Mouse (Mus musculus): ENCODE results near the gene Ndufb8. TPM values are rescaled to one million over a fixed set of nuclear protein-coding genes. Genes with fewer than 3 reads are reported as not detected.

Gene Ndufb8
- polyA plus RNA-seq, 1 experiment from 2014 or later, result 654 TPM

- Histone ChIP-seq H3K27ac (replicated peaks) (no peak overlapping the region), H3K4me3 (no peak overlapping the region), H3K9ac (no peak overlapping the region), H3K4me1 (replicated peaks) (peaks cover 29% of the 10 kb centered on the region), H3K36me3 (no peaks in the 10 kb centered on the region), H3K9me3 (no peaks in the 10 kb centered on the region), H3K4me2 (no peak overlapping the region), H3K27me3 (peaks cover 49% of the 10 kb centered on the region)
- no peak for ATAC-seq (ENCODE audit: low read depth)
- WGBS, result 12% methylated on average over 7 of the region's 7 CpGs
Observed at GRCm38 (mm10) chr19:44519152-44519551, 36.1 kb downstream of the Ndufb8 start.

DNA sequence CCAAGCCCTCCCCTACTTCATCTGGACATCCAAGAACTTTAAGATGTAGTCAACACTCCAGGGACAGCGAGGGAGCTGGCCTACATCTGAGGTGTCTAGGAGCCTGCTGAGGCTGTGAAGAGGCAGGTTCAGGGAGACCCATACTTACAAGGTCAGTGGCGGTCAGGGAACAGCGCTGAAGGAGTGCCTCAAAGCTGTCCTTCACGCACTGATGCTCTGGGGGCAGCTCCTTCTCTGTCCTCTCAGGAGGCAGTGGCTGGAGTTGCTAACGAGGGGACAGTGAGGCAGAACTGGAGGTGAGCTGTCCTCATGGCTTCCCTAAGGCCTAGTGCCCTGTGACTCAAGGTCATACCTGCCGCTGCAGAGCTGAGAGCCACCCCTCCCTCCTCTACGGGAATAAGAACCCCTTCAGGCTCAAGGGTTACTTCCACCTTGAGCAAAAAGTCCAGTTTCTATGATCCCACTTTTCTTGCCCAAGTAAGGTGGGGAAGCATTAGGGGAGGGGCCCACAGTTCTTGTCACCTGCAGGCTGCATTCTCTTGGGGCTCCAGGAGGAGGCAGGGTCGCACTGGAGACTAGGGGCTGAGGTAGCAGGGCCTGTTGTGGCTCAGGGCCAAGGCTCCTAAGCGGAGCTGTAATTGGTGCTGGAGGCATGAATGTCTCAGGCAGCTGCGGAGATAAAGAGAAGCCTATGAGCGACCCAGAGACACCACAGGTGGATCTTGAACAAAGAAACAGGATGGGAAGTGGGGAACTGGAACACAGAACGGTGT is 37.1 kb downstream of the Ndufb8 start:
- H3K4me3 ChIP-seq, result no peak overlapping the region
- H3K27me3 ChIP-seq, result peaks cover 59% of the 10 kb centered on the region
- peaks cover 38% of the 10 kb centered on the region for H3K4me1 ChIP-seq (replicated peaks)
- no peaks in the 10 kb centered on the region for H3K9me3 ChIP-seq
- H3K4me2 ChIP-seq, result no peak overlapping the region
- no peaks in the 10 kb centered on the region for H3K36me3 ChIP-seq
- no peak for ATAC-seq (ENCODE audit: low read depth)
- WGBS, result 56% methylated on average over 12 of the region's 12 CpGs
- no peak overlapping the region for H3K9ac ChIP-seq
- no peak overlapping the region for H3K27ac ChIP-seq (replicated peaks)

GRCm38 (mm10) chr19:44515769-44516168 is 39.5 kb downstream of the Ndufb8 start:
- 27% methylated on average over 6 of the region's 6 CpGs for WGBS
- H3K27me3 ChIP-seq, result peaks cover 83% of the 10 kb centered on the region
- H3K4me2 ChIP-seq, result no peak overlapping the region
- H3K9me3 ChIP-seq, result no peaks in the 10 kb centered on the region
- H3K36me3 ChIP-seq, result no peaks in the 10 kb centered on the region
- ATAC-seq (ENCODE audit: low read depth), result no peak
- no peak overlapping the region for H3K9ac ChIP-seq
- no peak overlapping the region for H3K4me3 ChIP-seq
- H3K27ac ChIP-seq (replicated peaks), result no peak overlapping the region
- H3K4me1 ChIP-seq (replicated peaks), result peaks cover 62% of the 10 kb centered on the region

DNA sequence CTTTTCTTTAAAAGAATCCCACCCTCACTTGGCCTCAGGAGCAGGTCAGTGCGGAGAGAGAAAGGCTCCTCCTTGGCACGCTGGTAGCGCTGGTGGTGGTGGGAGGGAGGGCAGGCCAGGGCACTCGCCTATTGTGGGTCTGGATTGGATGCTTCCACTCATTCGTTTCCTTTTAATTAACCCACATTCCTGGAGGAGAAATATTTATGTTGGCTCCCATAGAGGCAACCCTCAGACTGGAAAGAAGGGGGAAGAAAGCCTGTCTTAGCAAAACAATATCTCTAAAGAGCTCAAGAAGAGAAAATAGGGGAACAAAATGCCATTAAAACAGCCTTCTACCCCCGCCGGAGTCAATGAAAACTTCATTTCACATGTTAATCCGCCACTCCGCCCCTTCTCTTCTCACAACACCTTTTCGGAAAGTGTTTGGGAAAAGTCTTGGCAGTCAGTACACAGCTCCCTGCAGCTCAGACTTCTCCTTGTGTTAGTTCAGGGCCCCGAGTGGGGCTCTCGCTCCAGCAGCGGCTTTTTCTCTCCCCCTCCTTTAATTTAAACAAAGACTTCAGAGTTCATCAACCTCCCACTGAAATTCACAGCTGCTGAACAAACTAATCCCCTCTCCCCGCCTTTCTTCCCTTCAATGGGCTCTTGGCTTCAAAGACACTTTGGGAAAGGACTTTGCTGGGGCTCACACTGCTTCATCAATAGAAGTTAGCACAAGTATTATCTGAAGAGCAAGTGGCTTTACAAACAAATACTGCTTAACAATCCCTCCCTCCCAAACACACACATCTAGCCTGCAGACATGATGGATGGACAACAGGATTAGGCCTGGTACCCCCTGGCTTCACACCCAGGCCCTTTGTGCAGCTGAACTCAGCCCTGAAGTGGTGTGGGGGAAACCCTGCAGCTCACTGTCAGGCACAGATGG is 40.5 kb downstream of the Ndufb8 start:
- peak; percentile 71 for ATAC-seq (ENCODE audit: low read depth)
- H3K9me3 ChIP-seq, result no peaks in the 10 kb centered on the region
- no peak overlapping the region for H3K9ac ChIP-seq
- WGBS, result 3% methylated on average over 14 of the region's 14 CpGs
- no peaks in the 10 kb centered on the region for H3K36me3 ChIP-seq
- peak overlapping the region; percentile 94 for H3K4me2 ChIP-seq
- H3K27ac ChIP-seq (replicated peaks), result peak overlapping the region; percentile 52; the same call in 1 of the 2 replicates
- peaks cover 93% of the 10 kb centered on the region for H3K27me3 ChIP-seq
- no peak overlapping the region for H3K4me3 ChIP-seq
- peaks cover 71% of the 10 kb centered on the region for H3K4me1 ChIP-seq (replicated peaks)

DNA sequence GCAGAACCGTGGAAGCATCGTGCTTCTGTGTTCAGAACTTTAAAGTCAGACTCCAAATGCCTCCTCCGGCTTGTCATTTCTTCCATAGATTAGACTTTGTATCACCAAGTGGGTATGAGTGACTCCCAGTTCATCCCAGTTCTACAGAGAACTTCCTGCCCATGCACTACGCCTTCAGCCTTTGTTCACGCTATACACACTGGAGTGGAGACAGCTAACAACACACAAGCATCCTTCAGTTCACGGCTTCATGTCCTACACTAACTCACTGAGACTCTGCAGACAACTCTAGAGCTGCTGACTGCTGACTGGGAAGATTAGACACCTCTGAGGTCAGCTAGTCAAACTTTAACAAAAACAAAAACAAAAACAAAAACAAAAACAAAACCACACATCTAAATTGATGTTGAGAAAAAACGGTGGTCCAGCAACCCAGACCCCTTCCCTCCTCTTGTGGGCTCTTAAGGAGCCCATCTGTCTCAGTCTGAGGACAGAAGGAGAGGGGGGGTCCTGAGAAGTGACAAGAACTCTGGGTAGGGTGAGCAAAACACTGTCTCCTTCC is 41.2 kb downstream of the Ndufb8 start:
- Histone ChIP-seq H3K9ac (no peak overlapping the region), H3K4me2 (peak overlapping the region; percentile 94), H3K27me3 (peaks cover 94% of the 10 kb centered on the region), H3K36me3 (no peaks in the 10 kb centered on the region), H3K9me3 (no peaks in the 10 kb centered on the region), H3K27ac (replicated peaks) (peak overlapping the region; percentile 52; the same call in 1 of the 2 replicates), H3K4me3 (no peak overlapping the region), H3K4me1 (replicated peaks) (peaks cover 66% of the 10 kb centered on the region)
- ATAC-seq (ENCODE audit: low read depth), result no peak
- WGBS, result 11% methylated on average over 7 of the region's 7 CpGs

DNA sequence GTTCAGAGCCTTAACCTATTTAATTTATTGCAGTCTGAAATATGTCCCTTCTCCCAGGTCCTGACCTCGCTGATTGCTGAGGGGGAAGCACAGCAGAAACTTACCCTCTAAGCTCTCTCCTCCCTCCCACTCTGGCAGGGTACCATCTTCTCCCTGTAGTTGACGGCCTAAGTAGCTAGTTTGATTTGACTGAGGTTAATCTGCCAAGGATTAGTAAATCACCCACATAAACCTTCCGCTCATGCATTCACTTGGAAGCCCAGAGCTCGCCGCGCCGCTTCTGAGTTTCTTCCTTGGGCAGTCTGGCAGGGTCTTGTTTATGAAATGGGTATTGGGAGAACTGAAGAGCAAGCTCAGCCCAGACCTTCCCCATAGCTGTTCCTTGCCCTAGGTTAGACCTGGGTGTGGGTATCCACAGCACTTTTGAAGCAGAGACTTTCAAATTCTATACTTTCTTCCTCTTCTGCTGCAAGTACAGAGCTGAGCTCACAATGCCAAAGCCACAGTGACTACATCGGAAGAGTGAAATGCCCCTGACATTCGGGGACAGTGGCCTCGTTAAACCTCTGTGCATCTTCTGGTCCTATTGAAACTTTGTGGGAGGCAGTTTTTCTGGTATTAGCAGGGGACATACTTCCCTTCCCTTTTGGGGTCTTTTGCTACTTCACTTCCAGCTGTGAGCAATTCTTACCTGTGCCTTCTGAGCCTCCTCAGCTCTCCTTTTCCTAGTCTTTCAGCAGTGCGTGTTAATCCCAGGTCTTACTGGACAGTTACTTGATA is 42.0 kb downstream of the Ndufb8 start:
- H3K9ac ChIP-seq, result no peak overlapping the region
- H3K9me3 ChIP-seq, result no peaks in the 10 kb centered on the region
- 13% methylated on average over 11 of the region's 11 CpGs for WGBS
- H3K4me1 ChIP-seq (replicated peaks), result peaks cover 61% of the 10 kb centered on the region
- H3K27ac ChIP-seq (replicated peaks), result peak overlapping the region; percentile 52
- H3K4me3 ChIP-seq, result no peak overlapping the region
- ATAC-seq (ENCODE audit: low read depth), result no peak
- H3K27me3 ChIP-seq, result peaks cover 94% of the 10 kb centered on the region
- no peaks in the 10 kb centered on the region for H3K36me3 ChIP-seq
- H3K4me2 ChIP-seq, result peak overlapping the region; percentile 94

DNA sequence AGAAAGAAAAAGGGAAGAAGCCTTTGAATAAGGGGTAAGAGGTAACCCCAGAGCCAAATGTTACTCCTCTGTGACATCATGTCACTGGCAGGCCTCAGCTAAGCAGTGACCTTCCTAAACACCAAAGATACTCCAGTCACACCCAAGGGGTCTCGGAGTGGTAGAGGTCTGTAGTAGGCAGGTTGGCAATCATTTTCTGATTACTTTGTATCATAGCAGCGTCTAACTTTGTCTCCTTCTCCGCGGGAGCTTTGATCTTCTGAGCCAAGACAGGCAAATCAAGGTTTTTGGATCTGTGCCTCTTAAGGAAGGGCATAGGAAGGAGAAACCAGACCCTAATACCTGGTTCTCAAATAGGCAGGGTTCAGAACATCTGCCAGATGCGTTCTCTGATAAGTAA is 42.6 kb downstream of the Ndufb8 start:
- peak overlapping the region; percentile 94 for H3K4me2 ChIP-seq
- no peak for ATAC-seq (ENCODE audit: low read depth)

GRCm38 (mm10) chr19:44511451-44512231 is 43.6 kb downstream of the Ndufb8 start:
- WGBS, result under 1% methylated on average over 66 of the region's 66 CpGs
- H3K9ac ChIP-seq, result peak overlapping the region; percentile 66
- no peaks in the 10 kb centered on the region for H3K36me3 ChIP-seq
- peak; percentile 24 for ATAC-seq (ENCODE audit: low read depth)
- H3K4me2 ChIP-seq, result peak overlapping the region; percentile 94
- H3K9me3 ChIP-seq, result no peaks in the 10 kb centered on the region
- H3K27me3 ChIP-seq, result peaks cover 82% of the 10 kb centered on the region
- peaks cover 61% of the 10 kb centered on the region for H3K4me1 ChIP-seq (replicated peaks)
- peak overlapping the region; percentile 51 for H3K4me3 ChIP-seq
- H3K27ac ChIP-seq (replicated peaks), result 0 out of 2 replicates have a peak overlapping the region, but pooled peaks have one; percentile 59

More for the DNA sequence above, 42.6 kb downstream of the Ndufb8 start:
- H3K9ac ChIP-seq, result no peak overlapping the region
- H3K9me3 ChIP-seq, result no peaks in the 10 kb centered on the region
- H3K4me1 ChIP-seq (replicated peaks), result peaks cover 61% of the 10 kb centered on the region
- H3K4me3 ChIP-seq, result peak overlapping the region; percentile 8; the same call in 1 of the 2 replicates
- 31% methylated on average over 5 of the region's 5 CpGs for WGBS
- H3K27me3 ChIP-seq, result peaks cover 87% of the 10 kb centered on the region
- H3K27ac ChIP-seq (replicated peaks), result no peak overlapping the region
- no peaks in the 10 kb centered on the region for H3K36me3 ChIP-seq

GRCm38 (mm10) chr19:44510534-44511175 is 44.6 kb downstream of the Ndufb8 start:
- peaks cover 56% of the 10 kb centered on the region for H3K4me1 ChIP-seq (replicated peaks)
- peak overlapping the region; percentile 66; the same call in 1 of the 2 replicates for H3K9ac ChIP-seq

DNA sequence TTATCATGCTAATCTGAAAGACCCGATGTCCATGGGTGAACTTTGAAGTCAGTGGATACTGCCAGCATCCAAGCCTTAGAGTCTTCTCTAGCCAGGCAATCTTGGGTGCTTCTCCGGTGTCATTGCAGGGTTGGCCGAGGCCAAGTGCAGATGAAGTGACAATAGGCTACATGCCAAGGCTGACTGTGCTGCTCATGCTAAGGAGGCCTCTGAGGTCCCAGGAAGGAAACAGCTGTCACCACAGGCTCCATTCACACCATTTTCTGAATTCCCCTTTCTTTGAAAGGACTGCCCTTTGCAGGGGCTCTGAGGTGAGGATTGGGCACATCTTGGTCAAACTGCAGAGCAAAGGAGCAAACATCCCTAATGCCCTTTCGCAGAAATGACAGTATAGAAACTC is 52.5 kb downstream of the Ndufb8 start:
- WGBS, result 80% methylated on average over 4 of the region's 4 CpGs
- H3K27ac ChIP-seq (replicated peaks), result no peak overlapping the region
- H3K9me3 ChIP-seq, result no peaks in the 10 kb centered on the region
- no peak for ATAC-seq (ENCODE audit: low read depth)
- H3K9ac ChIP-seq, result no peak overlapping the region
- peaks cover 37% of the 10 kb centered on the region for H3K27me3 ChIP-seq
- H3K36me3 ChIP-seq, result no peaks in the 10 kb centered on the region
- H3K4me3 ChIP-seq, result no peak overlapping the region
- peaks cover 3% of the 10 kb centered on the region; the same call in 1 of the 2 replicates for H3K4me1 ChIP-seq (replicated peaks)
- H3K4me2 ChIP-seq, result no peak overlapping the region

More at GRCm38 (mm10) chr19:44510534-44511175, 44.6 kb downstream of the Ndufb8 start:
- H3K4me3 ChIP-seq, result peak overlapping the region; percentile 51
- 5% methylated on average over 12 of the region's 12 CpGs for WGBS
- H3K27me3 ChIP-seq, result peaks cover 78% of the 10 kb centered on the region
- no peak for ATAC-seq (ENCODE audit: low read depth)
- H3K27ac ChIP-seq (replicated peaks), result no peak overlapping the region
- H3K9me3 ChIP-seq, result no peaks in the 10 kb centered on the region
- peak overlapping the region; percentile 94 for H3K4me2 ChIP-seq
- H3K36me3 ChIP-seq, result no peaks in the 10 kb centered on the region

All from neural tube, embryonic 13.5 days (tissue).